Mouse (Mus musculus): ENCODE results near the gene Unc13d.
"Not testable (repeated sequence)": the region's sequence is repeated elsewhere in the genome, so short reads cannot be mapped to it uniquely, and the experiment has no call there.

Unc13d gene

DNA sequence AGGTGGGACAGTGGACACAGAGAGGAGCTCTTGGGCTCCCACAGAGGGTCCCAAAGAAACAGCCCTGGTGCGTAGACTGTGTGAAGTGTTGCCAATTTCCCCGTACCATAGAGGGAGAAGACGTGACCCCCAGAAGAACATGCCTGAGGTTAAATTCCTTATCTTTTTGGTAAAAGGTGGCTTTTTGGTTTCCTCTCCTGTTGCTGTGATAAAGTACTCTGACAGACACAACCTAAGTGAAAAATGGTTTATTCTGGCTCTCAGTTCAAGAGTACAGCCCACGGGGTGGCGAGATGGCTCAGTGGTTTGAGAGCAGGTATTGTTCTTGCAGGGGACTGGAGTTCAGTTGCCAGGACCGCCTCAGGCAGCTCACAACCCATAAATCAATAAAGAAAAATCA lies 21.7 kb upstream of the Unc13d start:
- DNase-seq, result no peak

DNA sequence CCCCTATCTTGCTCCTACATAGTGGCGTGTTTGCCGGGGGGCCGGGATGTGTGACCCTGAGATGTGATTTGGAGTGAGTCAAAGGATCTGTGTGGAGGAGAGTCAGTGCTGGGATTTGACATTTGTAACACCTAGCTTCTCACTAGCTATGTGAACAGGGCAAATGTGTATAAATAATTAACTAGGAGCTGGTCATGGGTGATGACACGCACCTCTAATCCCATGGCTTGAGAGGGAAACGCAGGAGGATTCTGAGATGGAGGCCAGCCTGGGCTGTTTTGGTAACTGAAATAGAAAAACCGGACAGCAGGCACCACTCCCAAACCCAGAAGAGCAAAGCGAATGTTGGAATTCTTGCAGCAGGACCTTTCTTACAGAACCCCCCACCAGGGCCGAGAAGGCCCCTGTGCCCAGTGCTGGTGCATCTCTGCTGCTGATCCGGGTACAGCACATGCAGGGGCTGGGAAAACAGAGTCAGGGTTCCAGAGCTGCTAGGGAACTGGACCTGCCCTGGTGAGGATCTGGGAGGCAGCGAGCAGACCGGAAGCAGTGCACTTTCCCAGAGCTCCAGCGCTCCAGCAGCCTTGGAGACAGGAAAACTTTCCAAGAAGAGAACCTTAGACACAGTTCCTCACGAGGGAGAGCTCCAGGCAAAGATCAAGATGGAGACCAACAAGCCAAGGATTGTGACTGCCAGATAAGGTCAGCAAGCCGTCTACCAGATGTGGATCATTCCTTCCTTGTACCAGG lies 21.1 kb upstream of the Unc13d start:
- peak; percentile 68 to 84 for DNase-seq

DNA sequence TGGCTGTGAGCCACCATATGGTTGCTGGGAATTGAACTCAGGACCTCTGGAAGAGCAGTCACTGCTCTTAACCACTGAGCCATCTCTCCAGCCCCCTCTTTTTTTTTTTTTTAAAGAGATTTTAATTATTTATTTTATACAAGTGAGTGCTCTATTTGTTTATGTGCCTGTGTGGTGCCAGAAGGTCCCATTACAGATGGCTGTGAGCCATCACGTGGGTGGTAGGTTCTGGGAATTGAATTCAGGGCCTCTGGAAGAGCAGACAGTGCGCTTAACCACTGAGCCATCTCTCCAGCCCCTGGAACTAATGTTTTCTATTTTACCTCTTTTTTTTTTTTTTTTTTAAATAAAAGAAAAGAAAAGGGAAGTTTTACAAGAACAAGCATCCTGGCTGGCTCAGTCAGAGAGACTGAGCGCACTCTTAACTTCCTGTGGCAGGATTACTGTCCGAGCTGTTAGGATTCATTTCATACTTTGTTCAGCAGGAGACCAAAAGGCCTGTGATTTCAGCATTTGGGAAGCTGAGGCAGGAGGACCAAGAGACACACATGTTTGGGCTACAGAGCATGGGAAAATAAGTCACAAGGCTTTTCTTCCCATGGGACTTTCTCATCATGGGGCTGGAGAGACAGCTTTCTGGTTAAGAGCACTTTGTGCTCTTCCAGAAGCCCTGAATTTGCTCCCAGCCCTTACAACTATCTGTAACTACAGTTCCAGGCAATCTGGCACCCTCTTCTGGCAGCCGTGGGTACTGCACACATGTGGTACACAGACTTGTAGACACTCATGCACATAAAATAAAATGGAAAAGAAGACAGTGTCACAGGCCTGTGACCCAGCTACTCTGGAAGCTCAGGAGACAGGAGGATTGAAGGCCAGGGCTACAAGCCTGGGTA lies 18.7 kb upstream of the Unc13d start:
- DNase-seq, result peak in 1 of 2 experiments; percentile 47

DNA sequence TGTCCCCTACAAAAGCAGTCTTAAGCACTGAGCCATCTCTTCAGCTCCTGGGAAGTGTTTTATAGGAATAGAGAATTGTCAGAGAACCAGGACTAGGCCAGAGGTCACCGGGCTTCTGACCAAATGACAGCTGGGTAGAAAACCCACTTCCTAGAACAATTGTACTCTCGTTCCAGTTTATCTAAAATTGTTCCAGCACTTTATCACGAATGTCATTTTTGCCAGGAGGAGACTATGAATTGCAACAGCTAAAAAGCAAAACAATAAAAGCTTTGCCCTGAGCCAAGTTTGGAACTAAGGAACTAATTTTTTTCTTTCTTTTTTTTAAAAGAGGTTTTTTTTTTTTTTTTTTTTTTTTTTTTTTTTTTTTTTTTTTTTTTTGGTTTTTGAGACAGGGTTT lies 17.8 kb upstream of the Unc13d start:
- peak; percentile 72 to 76 for DNase-seq

DNA sequence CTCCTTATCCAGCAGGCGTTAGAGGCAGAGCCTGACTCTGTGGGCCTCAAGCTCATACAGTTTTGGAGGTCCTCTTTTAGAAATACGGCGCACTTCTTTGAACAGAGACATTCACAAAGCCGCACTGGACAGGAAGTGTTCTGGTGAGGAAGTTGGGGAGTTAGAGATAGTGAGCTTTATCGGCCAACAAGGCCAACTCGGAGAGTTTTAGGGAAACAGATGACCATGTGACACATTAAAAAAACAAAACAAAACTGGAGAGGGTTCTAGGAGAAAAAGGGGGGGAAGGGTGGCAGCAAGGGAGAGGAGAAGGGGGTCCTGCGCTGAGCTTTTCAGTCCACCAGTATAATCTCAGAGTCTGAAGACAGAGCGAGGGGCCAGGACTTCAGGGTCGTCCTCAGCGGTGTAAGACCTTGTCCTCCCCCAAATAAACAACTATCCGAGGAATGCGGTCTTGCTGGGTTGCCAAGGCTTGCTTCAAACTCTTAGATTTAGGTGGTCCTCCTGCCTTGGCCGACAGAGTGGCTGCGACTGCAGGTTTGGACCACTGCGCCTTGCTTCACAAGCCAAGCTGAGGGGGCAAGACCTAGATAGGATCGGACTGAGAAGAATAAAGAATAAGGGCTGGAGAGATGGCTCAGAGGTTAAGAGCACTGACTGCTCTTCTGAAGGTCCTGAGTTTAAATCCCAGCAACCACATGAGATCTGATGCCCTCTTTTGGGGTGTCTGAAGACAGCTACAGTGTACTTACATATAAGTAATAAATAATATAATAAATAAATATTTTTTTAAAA lies 16.2 kb upstream of the Unc13d start:
- DNase-seq, result no peak

- not testable (repeated sequence) for DNase-seq
These were observed 15.2 kb upstream of the Unc13d start for GRCm38 (mm10) chr11:116092959-116093358.

GRCm38 (mm10) chr11:116091591-116091990 lies 13.8 kb upstream of the Unc13d start:
- DNase-seq, result no peak

GRCm38 (mm10) chr11:116089545-116089944 lies 11.8 kb upstream of the Unc13d start:
- no peak for DNase-seq

DNA sequence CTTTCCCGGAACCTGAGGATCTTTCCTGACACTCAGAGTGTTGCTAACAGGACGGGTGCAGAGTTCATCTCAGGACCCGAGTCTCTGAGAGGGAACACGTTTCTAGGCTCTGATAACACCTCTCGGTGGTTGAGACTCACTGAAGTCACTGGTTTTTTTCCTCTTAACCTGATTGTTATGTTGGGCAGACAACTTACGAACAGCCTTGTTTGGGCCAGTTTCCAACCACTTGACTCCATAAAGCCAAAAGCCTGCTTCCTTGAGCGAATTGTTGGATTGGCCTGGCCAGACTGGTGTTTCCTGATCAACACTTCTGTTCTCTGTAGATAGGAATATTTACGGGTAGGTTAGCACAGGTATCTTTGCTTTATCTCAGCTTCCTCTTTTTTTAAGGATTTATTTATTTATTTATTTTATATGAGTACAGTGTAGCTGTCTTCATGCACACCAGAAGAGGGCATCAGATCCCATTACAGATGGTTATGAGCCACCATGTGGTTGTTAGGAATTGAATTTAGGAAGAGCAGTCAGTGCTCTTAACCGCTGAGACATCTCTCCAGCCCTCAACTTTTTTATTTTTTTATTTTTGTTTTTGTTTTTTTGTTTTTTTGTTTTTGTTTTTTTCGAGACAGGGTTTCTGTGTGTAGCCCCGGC lies 11.1 kb upstream of the Unc13d start:
- DNase-seq, result peak in 1 of 2 experiments; percentile 31

DNA sequence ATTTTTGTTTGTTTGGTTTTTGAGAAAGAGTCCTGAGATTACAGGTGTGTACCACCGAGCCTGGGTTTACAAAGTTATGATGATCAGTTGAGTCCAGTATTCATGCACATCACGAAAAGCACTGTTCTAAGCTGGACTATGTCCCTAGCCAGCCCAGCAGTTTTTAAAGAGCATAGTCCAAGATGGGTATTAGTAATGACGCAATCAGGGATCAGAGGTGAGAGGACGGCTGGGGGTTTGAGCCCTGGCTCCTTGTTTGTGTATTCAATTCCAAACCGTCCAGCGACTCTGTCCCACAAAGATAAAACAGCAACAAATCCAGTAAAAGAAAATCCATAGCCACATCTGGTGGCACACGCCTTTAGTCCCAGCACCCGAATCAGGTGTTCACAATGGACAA lies 10.4 kb upstream of the Unc13d start:
- peak; percentile 64 to 78 for DNase-seq

GRCm38 (mm10) chr11:116087194-116088130 lies 9.7 kb upstream of the Unc13d start:
- peak; percentile 91 to 94 for DNase-seq

GRCm38 (mm10) chr11:116086258-116087193 lies 8.8 kb upstream of the Unc13d start, which contains the start of gene Wbp2:
Gene Wbp2, minus strand, starts transcription at chr11:116086995.
- peak; percentile 99 for DNase-seq

GRCm38 (mm10) chr11:116084166-116084565 lies 6.4 kb upstream of the Unc13d start:
- DNase-seq, result no peak

DNA sequence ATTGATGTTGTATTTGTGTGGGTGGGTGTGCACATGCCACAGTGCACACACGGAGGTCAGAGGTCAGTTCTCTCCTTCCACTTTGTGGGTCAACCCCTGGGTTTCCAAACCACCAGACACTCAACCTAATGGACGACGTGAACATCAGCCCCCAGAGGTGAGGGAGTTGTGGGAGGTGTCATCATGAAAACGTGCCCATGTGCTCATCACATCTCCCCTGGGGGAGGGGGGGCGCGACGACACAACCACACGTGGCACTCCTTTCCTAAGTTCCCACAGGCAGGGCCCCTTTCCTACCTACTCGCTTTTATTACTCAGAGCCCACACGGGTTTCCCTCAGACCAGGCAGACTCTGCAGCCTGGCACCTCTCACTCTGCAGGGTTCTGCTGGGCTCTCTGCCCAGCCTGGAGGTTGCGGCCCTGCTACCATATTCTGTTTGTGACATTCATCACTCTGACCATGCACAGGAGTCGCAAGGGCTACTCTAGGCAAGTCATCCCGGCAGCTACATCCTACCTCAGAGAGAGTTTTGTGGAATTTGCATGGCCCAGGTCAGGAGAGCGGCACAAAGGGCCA lies 5.4 kb upstream of the Unc13d start:
- DNase-seq, result no peak

DNA sequence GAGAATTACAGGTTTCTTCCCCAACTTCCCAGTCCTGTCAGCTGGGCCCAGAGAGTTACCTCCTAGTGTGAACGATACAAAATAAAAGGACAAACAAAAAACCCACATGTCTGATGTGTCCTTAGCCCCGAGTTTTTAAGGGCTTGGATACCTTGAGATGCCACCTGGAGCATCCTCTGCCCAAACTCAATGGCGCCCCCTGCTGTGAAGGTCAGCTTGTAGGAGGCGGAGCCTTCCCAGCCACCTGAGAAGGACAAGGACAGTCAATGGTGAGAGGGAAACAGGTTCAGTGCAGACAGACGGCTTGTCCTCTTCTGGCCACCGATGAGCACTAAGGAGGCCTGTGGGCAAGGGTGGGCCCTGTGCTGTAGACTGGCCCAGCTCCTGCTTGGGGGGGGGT lies 3.3 kb upstream of the Unc13d start:
- peak in 1 of 2 experiments; percentile 69 for DNase-seq

GRCm38 (mm10) chr11:116079511-116079910 lies 1.8 kb upstream of the Unc13d start:
- no peak for DNase-seq

DNA sequence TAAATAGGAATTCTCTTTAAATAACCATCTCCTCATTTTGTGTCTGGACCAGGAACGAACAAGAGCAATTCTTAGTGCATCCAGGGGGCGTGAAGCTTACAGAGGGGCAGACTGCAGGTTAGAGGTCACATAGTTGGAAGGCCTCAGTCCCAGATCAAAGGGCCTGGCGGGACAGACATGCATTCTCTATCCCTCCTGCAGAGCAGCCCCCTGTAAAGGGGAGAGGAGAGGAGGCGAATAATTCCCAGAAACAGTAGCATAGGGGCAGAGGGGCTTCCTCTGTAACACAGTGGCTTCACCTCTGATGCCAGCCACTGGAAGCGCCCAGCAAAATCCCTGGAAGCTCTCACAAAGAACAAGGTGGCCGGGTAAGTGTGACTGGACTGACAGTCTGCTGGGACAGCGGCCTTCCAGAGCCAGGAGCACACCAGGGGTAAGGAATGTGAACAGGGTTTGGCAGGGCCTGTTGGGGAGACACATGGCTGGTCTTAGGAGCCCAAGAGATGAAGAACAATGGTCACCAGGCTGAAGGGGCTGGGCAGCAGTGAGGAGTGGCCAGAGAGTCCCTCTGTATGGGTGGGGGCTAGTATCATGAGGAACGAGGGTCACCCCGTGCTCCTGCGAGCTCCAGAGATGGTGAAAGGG lies 1.0 kb upstream of the Unc13d start:
- DNase-seq, result no peak

DNA sequence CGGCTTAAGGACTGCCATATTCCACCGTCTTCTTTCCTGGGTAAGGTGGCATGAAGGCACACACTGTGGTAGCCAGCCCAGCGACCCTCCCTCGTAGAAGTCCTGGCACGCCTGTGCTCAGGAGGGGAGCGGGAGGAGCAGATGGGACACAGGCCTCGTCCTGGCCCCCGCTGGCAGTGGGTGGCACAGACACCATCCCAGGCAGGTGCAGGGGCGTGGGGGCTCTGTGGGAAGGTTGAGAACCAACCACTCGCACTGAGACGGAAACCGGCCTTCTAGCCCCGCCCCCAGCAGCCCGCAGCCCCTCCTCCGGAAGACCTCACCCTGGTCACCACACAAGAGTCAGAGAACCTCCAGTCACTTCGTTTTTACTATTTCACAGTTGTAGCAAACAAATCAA lies 460 bp upstream of the Unc13d start:
- no peak for DNase-seq

DNA sequence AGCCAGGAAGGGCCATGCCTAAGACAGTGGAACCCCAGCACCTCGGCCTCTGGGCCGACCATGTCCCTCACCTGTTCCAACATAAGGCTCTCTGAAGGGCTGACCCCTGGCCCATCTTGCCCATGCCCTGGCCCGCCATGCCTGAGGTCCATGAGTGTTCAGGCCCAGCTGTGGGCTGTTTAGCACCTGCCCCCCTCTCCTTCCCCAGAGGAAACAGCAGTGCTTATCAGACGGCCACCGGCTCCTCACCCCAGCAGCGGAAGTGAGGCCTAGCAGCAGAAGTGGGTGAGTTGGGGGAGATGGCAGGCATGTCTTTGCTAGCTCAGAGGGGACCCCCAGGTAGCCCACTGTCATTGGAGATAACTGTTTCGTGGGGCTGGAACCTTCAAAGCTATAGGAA lies 925 bp downstream of the Unc13d start:
- no peak for DNase-seq

DNA sequence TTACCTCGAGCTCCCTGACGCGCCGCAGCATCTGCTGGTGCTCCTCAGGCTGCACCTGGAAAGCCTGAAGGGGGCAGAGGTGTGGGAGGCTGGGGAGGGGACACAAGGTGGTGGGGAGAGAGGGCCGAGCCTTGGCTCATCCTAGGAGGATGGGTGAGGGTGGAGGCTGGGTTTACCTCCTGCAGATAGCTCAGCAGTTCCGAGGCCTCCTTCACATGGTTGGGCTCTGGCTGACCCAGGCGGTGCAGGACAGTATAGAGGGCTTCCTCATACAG lies 1.6 kb downstream of the Unc13d start:
- no peak for DNase-seq
